Mouse (Mus musculus) cerebellum, adult 8-10 months (tissue): Measurements from ENCODE around the gene Bend6.
"Not testable (repeated sequence)": the region's sequence is repeated elsewhere in the genome, so short reads cannot be mapped to it uniquely, and the experiment has no call there.

Source experiments
- DNase-seq: peaks from one replicate; pipeline ENCODE4 v3.0.0; 2022

The Bend6 gene

GRCm38 (mm10) chr1:33906216-33906615 is 1.4 kb downstream of the Bend6 start:
- no peak for DNase-seq

GRCm38 (mm10) chr1:33903587-33903986 is 4.0 kb downstream of the Bend6 start:
- DNase-seq: no peak

GRCm38 (mm10) chr1:33900175-33900574 is 7.4 kb downstream of the Bend6 start:
- no peak for DNase-seq

- no peak for DNase-seq
Observed at GRCm38 (mm10) chr1:33898373-33898772, 9.2 kb downstream of the Bend6 start.

- no peak for DNase-seq
Observed at GRCm38 (mm10) chr1:33897426-33897825, 10.2 kb downstream of the Bend6 start.

GRCm38 (mm10) chr1:33896666-33897065 is 10.9 kb downstream of the Bend6 start:
- DNase-seq: no peak

- no peak for DNase-seq
Observed at GRCm38 (mm10) chr1:33896116-33896515, 11.5 kb downstream of the Bend6 start.

GRCm38 (mm10) chr1:33892784-33893183 is 14.8 kb downstream of the Bend6 start:
- peak; percentile 69 for DNase-seq

GRCm38 (mm10) chr1:33883102-33883839 is 24.3 kb downstream of the Bend6 start:
- no peak for DNase-seq

- no peak for DNase-seq
Observed at GRCm38 (mm10) chr1:33878170-33878569, 29.4 kb downstream of the Bend6 start.

GRCm38 (mm10) chr1:33876416-33876815 is 31.2 kb downstream of the Bend6 start:
- no peak for DNase-seq

GRCm38 (mm10) chr1:33875691-33876090 is 31.9 kb downstream of the Bend6 start:
- no peak for DNase-seq

GRCm38 (mm10) chr1:33873561-33873960 is 34.1 kb downstream of the Bend6 start:
- DNase-seq: no peak

GRCm38 (mm10) chr1:33869437-33869836 is 38.2 kb downstream of the Bend6 start:
- no peak for DNase-seq

GRCm38 (mm10) chr1:33869031-33869430 is 38.6 kb downstream of the Bend6 start:
- DNase-seq: peak; percentile 20

GRCm38 (mm10) chr1:33846807-33847206 is 60.8 kb downstream of the Bend6 start:
- DNase-seq: no peak

- DNase-seq: no peak
Observed at GRCm38 (mm10) chr1:33843823-33844222, 63.8 kb downstream of the Bend6 start.

- DNase-seq: not testable (repeated sequence)
Observed at GRCm38 (mm10) chr1:33838952-33839351, 68.7 kb downstream of the Bend6 start.

GRCm38 (mm10) chr1:33830586-33830985 is 77.0 kb downstream of the Bend6 start:
- DNase-seq: no peak

GRCm38 (mm10) chr1:33817931-33818330 is 89.7 kb downstream of the Bend6 start:
- no peak for DNase-seq

GRCm38 (mm10) chr1:33813868-33814794 is 93.5 kb downstream of the Bend6 start, which contains the start of gene Zfp451:
TSS of gene Zfp451 (minus strand) at chr1:33814595.
- DNase-seq: peak; percentile 91

- DNase-seq: no peak
Observed at GRCm38 (mm10) chr1:33813495-33813867, 94.1 kb downstream of the Bend6 start.

GRCm38 (mm10) chr1:33803323-33803722 is 104.3 kb downstream of the Bend6 start:
- no peak for DNase-seq
